Mouse (Mus musculus): ENCODE measurements around the gene Pax6.

Gene Pax6

DNA sequence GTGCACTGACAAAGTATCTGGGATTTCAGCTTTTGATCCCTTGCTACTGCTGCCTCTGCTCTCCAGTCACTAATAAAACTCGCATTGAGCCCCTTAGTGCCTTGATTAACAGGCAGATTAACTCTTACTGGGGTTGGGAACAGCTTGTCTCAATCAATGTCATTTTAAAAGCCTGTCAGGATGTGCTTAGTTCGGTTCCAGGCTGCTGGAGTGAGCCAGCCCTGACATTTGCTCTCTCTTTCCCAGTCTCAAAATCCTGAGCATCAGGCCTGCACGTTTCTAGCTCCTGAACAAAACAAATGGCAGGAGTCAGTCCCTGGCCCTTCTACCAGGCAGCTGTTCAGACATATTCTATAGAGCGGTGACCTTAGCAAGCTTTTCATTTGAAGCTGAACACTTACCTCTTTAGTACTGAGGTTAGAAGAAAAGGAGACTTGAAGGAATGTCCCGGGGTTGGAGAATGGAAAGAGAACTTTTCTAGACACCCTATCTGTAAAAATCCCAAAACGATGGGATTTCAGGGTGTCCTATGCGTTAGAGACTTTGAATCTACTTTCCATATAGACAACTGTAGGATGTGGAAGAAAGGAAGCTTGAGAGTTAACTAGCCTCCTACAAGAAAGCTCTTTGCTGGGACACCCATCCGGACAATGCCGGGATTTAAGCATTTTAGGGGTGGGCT is 2.6 kb downstream of the Pax6 start:
- peak; percentile 45 for DNase-seq (ENCODE audit: extremely low spot score)

- DNase-seq (ENCODE audit: extremely low spot score): peak; percentile 60
These were observed 3.3 kb downstream of the Pax6 start for GRCm38 (mm10) chr2:105671798-105672595.

- no peak for DNase-seq (ENCODE audit: extremely low spot score)
These were observed 3.9 kb downstream of the Pax6 start for GRCm38 (mm10) chr2:105672596-105672960.

DNA sequence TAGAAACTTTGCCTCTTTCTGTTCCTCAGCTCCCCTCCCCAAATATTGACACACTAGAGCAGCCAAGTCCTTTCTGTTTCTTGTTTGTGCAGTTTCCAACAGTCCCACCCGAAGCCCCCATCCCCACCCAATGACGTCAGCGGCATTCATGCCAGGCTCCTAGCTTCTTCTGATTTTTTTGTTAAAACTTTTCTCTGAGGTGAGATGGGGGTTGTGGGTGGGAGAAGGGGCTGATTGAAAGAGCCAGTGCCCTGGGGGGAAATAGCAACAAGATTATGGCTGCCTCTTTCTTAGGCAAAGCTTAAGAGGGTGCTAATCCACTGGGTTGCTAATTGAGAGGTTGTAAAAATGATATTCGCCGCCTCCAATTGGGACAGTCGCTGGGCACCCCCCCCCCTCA is 4.4 kb downstream of the Pax6 start:
- no peak for DNase-seq (ENCODE audit: extremely low spot score)

- DNase-seq (ENCODE audit: extremely low spot score): peak; percentile 42
These were observed 4.9 kb downstream of the Pax6 start for GRCm38 (mm10) chr2:105673631-105674060.

DNA sequence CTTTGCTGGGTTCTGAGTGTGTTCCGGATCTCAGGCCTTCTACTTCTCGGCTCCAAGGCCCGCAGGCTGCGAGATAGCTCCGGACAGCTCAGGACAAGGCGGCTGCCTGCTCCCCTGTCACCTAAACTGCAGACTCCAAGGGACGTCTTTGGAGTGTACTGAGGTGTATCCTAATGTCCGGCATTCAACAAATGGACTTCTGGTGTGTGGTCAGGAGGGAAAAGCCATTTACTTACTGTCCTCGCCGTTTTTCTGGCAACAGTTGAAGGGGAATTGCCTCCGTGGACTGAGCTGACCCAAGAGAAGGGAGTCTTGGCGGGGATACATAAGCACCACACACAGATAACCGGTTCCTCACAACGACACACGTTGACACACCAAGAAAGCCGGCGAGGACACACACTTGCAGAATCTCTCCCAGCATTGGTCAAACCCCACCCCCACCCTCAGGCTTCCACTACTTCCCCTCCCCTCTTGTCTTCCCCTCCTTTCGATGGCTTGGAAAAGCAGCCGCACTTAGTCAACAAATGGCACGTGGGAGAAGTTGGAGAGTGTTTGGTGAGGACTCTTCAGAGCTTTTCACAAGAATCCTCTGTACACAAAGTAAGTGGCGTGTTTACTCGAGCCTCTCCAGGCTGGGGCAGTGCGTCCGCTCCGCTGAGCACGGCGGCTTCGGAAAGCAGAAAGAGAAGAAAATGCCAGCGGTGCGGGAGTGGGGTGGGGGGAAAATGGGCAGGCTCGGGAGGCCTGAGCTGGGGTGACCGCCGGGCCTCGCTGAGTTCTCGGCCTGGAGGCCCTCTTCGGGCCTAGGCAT is 5.6 kb downstream of the Pax6 start:
- peak; percentile 59 for DNase-seq (ENCODE audit: extremely low spot score)

- peak; percentile 89 for DNase-seq (ENCODE audit: extremely low spot score)
These were observed 6.4 kb downstream of the Pax6 start for GRCm38 (mm10) chr2:105674875-105675729.

GRCm38 (mm10) chr2:105675730-105676079 is 7.0 kb downstream of the Pax6 start:
- DNase-seq (ENCODE audit: extremely low spot score): no peak

GRCm38 (mm10) chr2:105676080-105676908 is 7.6 kb downstream of the Pax6 start:
- peak; percentile 81 for DNase-seq (ENCODE audit: extremely low spot score)

DNA sequence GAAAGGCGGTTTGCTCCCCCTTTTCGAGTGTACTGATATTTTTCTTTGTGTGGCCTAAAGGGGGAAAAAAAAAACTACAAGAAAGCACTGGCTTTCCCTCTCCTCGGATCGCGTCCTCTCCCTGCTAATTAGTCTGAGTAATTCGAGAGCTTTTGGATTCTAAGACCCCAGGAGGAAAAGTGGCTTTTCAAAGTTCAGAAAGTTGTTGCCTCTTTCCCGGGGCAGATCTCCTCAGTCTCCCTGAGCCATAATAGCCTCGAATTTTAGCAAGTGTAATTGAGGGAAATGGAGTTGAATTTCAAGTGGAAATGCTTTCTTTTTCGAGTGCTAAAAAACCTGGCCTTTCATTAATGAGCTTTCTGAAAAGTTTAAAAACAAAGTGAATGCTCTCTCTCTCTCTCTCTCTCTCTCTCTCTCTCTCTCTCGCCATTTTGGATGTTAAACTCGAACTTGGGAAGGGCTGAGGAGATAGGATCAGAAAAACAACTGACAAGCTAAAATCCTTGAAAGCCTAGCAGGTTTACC is 8.3 kb downstream of the Pax6 start:
- no peak for DNase-seq (ENCODE audit: extremely low spot score)

GRCm38 (mm10) chr2:105677434-105678105 is 8.9 kb downstream of the Pax6 start:
- DNase-seq (ENCODE audit: extremely low spot score): peak; percentile 37

DNA sequence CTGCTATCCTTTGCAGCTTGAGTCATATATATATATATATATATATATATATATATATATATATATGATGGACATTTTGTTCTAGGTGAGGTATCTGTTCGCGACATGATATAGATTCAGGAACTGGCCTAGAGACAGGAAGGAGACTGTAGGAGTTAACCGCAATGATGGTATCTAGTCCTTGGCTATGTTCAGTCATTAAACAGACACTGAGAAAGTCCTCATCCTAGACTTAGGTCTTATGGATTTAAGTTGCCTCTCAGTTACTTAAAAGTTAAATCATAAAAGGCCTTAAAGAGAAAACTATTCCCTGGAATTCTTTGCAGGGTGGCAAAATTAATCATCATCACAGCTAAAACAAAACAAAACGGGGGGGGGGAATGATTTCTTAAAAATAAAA is 9.6 kb downstream of the Pax6 start:
- no peak for DNase-seq (ENCODE audit: extremely low spot score)

GRCm38 (mm10) chr2:105678880-105679321 is 10.2 kb downstream of the Pax6 start:
- peak; percentile 39 for DNase-seq (ENCODE audit: extremely low spot score)

DNA sequence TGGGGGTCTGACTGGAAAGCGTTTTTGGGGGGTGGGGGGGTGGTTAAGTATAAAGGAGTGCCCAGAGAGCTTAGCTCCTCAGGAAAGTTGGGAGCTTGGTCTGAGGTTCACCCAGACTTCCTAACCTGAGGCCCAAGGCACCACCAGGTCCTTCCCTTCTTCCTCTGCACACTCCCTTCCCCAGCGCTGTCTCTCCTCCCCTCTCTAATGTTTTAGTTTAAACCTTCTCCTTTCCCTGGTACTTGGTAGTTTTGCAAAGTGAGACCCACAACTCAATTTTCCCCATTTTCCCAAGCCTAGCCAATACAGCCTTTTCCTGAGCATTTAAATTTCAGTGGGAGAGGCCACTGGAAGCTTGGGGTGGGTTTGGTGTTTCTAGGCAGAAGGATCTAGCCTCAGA is 10.6 kb downstream of the Pax6 start:
- DNase-seq (ENCODE audit: extremely low spot score): peak; percentile 17

- DNase-seq (ENCODE audit: extremely low spot score): peak; percentile 66
These were observed 11.7 kb downstream of the Pax6 start for GRCm38 (mm10) chr2:105680146-105680998.

- DNase-seq (ENCODE audit: extremely low spot score): peak; percentile 47
These were observed 12.5 kb downstream of the Pax6 start for GRCm38 (mm10) chr2:105680999-105681710.

DNA sequence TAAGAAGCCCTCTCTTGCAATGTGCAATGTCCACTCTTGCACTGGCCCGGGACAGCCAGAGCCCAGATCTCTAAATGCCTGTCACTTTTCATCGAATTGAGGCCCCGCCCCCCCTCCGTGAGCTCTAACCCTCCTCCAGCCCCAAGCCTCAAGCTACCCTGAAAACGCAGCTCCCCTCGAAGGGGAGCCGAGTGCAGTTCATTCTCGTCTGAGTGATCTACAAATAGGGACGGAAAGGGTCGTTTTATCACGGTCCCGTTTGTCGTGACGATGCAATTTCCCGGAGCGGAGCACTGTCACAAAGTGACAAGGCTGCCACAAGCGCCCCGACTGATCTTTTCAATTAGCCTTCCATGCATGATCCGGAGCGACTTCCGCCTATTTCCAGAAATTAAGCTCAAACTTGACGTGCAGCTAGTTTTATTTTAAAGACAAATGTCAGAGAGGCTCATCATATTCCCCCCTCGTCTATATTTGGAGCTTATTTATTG is 13.4 kb downstream of the Pax6 start:
- peak; percentile 64 for DNase-seq (ENCODE audit: extremely low spot score)

Measured in embryo, embryonic 9.5 days (tissue).